Mouse (Mus musculus): Measurements from ENCODE around the gene Cyp2j12.
"Not testable (repeated sequence)": the region's sequence is repeated elsewhere in the genome, so short reads cannot be mapped to it uniquely, and the experiment has no call there.

DNA sequence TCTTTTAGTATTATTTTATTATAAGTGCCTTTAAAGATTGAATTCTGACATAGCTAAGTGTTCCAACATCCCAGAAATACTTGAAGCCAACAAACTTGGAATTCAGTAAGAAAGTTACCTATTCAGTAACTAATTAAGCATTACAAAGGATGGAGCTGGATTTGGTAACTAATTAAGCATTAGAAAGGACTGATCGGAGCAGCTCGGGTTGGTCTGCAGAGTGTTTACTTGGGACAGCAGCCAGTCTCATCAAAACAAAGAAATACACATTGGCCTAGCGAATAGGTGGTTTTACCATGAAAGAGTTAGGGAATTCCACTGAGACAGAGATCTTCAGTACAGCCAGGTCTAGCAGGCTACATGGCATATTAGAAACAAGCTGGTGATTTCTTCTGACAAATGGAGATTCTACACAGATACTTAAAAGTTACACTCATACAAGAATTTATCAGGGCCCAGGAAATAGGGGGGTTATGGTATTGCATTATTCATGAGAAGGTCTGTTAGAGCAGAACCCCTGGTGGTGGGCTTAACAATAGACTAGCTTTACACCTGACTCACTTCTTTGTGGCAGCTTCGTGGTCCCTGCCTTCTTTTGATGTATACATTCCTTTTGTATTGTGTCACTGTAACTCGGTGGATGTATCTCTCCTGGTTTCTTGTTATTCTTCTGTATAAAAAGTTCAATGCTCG is 51.5 kb downstream of the Cyp2j12 start:
- TF ChIP-seq POLR2A, CTCF (IDR thresholded peaks at IDR 0.05; ENCODE audit: insufficient read depth, low read depth, low read length): not testable (repeated sequence)
